Mouse (Mus musculus): ENCODE measurements around the gene Helq. TPM values are rescaled to one million over a fixed set of nuclear protein-coding genes. Genes with fewer than 3 reads are reported as not detected.

Gene Helq
- 20.6 and 24.3 TPM in 2 replicates for polyA plus RNA-seq (2015; fragmentation: Nextera tagmentation; extraction: Ambion mirVana)

DNA sequence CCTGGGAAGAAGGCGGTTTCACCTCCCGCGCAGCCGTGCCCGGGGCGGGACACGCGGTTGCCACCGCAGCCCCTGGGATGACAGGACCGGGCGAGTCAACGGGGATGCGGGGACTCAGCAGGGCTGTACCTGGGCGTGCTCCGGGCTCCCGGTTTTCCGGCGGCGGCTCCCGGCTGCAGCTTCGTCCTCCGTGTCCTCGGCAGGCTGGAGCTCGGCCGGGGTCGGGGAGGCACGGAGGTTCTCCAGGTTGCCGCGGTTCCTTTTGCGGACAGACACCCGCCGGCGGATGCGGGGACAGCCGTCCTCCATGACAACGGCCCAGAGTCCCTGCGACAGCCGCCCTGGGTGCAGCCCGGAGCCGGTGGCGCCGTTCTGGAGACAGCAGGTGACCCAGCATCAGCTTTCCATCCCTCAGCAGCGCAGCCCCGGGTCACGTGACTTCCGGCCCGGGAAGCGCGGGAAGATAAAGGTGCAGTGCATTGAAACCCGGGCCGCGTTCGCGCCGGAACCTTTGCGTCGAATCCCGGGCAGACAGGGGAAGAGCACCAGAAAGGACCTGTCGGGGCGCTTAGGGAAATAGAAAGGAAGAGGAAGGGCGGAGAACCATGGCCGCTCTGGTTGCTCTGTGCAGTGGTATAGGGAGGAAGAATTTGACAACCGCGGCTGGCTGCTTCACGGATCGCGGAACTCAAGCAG, at the start of gene Helq, which contains the start of gene Mrps18c:
Gene Helq (minus strand): TSS at position 434 of the 696 bp plus-strand sequence.
Gene Mrps18c (plus strand): TSS at position 463 of the 696 bp plus-strand sequence.
- peaks cover 23% of the 10 kb centered on the region for H3K36me3 ChIP-seq (ENCODE audit: control insufficient read depth, insufficient read depth, low read length)
- no peaks in the 10 kb centered on the region for H3K9me3 ChIP-seq (replicated peaks; ENCODE audit: control insufficient read depth, low read length, poor library complexity, severe bottlenecking)
- H3K4me1 ChIP-seq (ENCODE audit: control insufficient read depth, insufficient read depth, low read length) = peaks cover 14% of the 10 kb centered on the region
- H3K27me3 ChIP-seq (ENCODE audit: control insufficient read depth, insufficient read depth, low read depth, low read length) = no peaks in the 10 kb centered on the region
- ATAC-seq = peak; percentile 98
- H3K4me2 ChIP-seq (ENCODE audit: low read length) = peak within 1 kb of the TSS; percentile 89
- peak within 1 kb of the TSS; percentile 92 for H3K9ac ChIP-seq (ENCODE audit: low read depth, low read length)
- peak within 1 kb of the TSS; percentile 70 for H3K27ac ChIP-seq (ENCODE audit: low read length)
- H3K4me3 ChIP-seq (ENCODE audit: low read depth, low read length) = peak within 1 kb of the TSS; percentile 83
- under 1% methylated on average over 67 of the region's 67 CpGs for WGBS

DNA sequence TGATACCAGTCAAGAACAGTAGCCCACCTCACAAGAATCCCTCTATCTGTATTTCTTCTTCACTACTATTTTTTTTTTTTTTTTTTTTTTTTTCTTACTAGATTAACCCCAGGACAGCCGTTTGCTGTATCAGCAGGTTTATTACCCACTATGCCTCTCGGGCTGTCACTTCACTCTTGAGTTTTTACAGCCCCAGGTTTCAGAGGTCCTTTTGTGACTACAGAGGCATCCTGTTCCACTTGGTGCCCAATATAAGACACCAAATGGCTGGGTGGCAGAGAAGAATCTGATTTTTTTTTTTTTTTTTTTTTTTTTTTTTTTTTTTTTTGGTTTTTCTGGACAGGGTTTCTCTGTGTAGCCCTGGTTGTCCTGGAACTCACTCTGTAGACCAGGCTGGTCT, 48.7 kb upstream of the Helq start:
- WGBS = 5% methylated on average over 2 of the region's 2 CpGs
- H3K4me3 ChIP-seq (ENCODE audit: low read depth, low read length) = peak overlapping the region; percentile 54
- no peaks in the 10 kb centered on the region for H3K9me3 ChIP-seq (replicated peaks; ENCODE audit: control insufficient read depth, low read length, poor library complexity, severe bottlenecking)
- H3K27me3 ChIP-seq (ENCODE audit: control insufficient read depth, insufficient read depth, low read depth, low read length) = peaks cover 26% of the 10 kb centered on the region
- ATAC-seq = no peak
- H3K9ac ChIP-seq (ENCODE audit: low read depth, low read length) = peak overlapping the region; percentile 65; the same call in 1 of the 2 replicates
- no peak overlapping the region for H3K27ac ChIP-seq (ENCODE audit: low read length)
- no peaks in the 10 kb centered on the region for H3K36me3 ChIP-seq (ENCODE audit: control insufficient read depth, insufficient read depth, low read length)
- H3K4me2 ChIP-seq (ENCODE audit: low read length) = peak overlapping the region; percentile 100
- peaks cover 7% of the 10 kb centered on the region for H3K4me1 ChIP-seq (ENCODE audit: control insufficient read depth, insufficient read depth, low read length)

DNA sequence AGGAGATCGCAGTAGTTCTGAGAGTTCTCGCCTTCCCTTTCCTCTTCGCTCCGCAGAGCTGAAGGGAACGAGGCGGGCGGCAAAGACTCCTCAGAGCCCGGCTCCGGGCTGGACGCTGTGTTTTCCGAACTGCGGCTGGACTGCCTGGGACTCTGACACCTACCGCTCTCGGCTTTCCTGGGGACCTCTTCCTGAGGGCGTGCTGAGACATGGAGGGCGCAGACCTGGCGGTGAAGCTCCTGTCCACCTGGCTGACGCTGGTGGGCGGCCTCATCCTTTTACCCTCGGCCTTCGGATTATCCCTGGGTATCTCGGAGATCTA, 48.2 kb upstream of the Helq start:
- peaks cover 26% of the 10 kb centered on the region for H3K27me3 ChIP-seq (ENCODE audit: control insufficient read depth, insufficient read depth, low read depth, low read length)
- ATAC-seq = peak; percentile 54; the same call in 1 of the 2 replicates

DNA sequence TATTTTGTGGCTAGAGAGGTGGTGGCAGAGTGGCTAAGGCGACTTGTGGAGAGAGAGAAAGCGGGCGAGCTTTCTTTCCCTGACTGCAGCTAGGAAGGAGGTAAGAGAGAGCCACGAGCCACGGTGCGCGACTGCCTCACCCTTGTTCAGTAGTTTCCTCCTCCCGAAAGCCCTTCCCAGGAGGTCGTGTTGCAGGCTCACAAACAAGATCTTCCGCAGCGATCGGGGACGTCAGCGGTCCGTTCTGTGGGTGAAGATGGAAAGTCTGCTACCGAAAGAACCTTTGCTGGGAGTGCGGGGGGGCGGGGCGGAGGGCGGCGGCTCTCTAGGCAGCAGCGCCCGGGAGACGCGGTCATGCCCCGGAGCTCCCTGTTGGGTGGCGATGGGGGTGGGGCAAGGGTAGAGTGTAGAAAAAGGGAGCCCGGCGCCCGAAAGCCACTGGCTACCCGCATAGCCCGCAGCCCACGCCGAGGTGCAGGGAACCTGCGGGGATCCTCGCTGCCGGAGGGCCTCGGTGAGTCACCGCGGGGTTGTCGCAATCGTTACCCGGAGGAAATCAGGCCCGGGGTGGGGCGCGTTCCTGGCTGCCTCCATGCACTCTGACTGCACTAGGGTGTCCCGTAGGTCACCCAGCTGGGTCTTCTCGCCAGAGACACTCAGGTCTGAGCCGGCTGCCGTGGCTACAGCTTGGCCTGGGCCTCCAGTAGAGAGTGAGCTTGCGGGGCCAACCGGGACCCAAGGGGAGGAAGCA, 47.6 kb upstream of the Helq start:
- Histone ChIP-seq H3K27me3 (ENCODE audit: control insufficient read depth, insufficient read depth, low read depth, low read length) (peaks cover 26% of the 10 kb centered on the region), H3K9me3 (replicated peaks; ENCODE audit: control insufficient read depth, low read length, poor library complexity, severe bottlenecking) (peaks cover 2% of the 10 kb centered on the region; the same call in 1 of the 2 replicates), H3K27ac (ENCODE audit: low read length) (no peak overlapping the region), H3K36me3 (ENCODE audit: control insufficient read depth, insufficient read depth, low read length) (no peaks in the 10 kb centered on the region), H3K9ac (ENCODE audit: low read depth, low read length) (peak overlapping the region; percentile 65), H3K4me1 (ENCODE audit: control insufficient read depth, insufficient read depth, low read length) (peaks cover 7% of the 10 kb centered on the region), H3K4me3 (ENCODE audit: low read depth, low read length) (peak overlapping the region; percentile 54), H3K4me2 (ENCODE audit: low read length) (peak overlapping the region; percentile 100)
- peak; percentile 78 for ATAC-seq
- WGBS = under 1% methylated on average over 52 of the region's 52 CpGs

More for the DNA sequence above, 48.2 kb upstream of the Helq start:
- peak overlapping the region; percentile 54 for H3K4me3 ChIP-seq (ENCODE audit: low read depth, low read length)
- H3K27ac ChIP-seq (ENCODE audit: low read length) = no peak overlapping the region
- 0% methylated on average over 22 of the region's 22 CpGs for WGBS
- no peaks in the 10 kb centered on the region for H3K36me3 ChIP-seq (ENCODE audit: control insufficient read depth, insufficient read depth, low read length)
- peak overlapping the region; percentile 100 for H3K4me2 ChIP-seq (ENCODE audit: low read length)
- H3K4me1 ChIP-seq (ENCODE audit: control insufficient read depth, insufficient read depth, low read length) = peaks cover 7% of the 10 kb centered on the region
- H3K9me3 ChIP-seq (replicated peaks; ENCODE audit: control insufficient read depth, low read length, poor library complexity, severe bottlenecking) = peaks cover 2% of the 10 kb centered on the region; the same call in 1 of the 2 replicates
- H3K9ac ChIP-seq (ENCODE audit: low read depth, low read length) = peak overlapping the region; percentile 65

DNA sequence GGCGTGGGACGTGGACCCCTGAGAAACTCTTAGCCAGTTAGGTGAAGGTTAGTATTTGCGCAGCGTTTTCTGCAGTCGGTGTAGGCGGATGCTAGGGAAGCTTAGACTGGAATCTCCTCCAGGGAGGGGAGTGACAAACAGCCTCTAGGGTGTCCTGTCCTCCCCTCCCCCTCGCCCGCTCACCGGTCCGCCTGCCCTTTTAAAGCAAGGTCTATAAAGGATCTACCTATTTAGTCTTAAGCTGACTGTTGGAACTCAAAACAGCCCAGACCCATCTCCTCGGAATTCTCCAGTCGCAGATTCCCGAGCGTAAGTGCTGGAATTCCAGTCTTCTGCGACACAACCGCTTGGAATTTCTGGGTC, 47.1 kb upstream of the Helq start, which contains the start of gene Gpat3:
Gene Gpat3 (plus strand): TSS at position 229 of the 363 bp plus-strand sequence.
- H3K9me3 ChIP-seq (replicated peaks; ENCODE audit: control insufficient read depth, low read length, poor library complexity, severe bottlenecking) = peaks cover 2% of the 10 kb centered on the region; the same call in 1 of the 2 replicates
- under 1% methylated on average over 16 of the region's 16 CpGs for WGBS
- peaks cover 26% of the 10 kb centered on the region for H3K27me3 ChIP-seq (ENCODE audit: control insufficient read depth, insufficient read depth, low read depth, low read length)
- peak within 1 kb of the TSS; percentile 100 for H3K4me2 ChIP-seq (ENCODE audit: low read length)
- ATAC-seq = peak; percentile 39; the same call in 1 of the 2 replicates
- H3K9ac ChIP-seq (ENCODE audit: low read depth, low read length) = peak within 1 kb of the TSS; percentile 65
- no peak within 1 kb of the TSS for H3K27ac ChIP-seq (ENCODE audit: low read length)
- peaks cover 7% of the 10 kb centered on the region for H3K4me1 ChIP-seq (ENCODE audit: control insufficient read depth, insufficient read depth, low read length)
- no peaks in the 10 kb centered on the region for H3K36me3 ChIP-seq (ENCODE audit: control insufficient read depth, insufficient read depth, low read length)
- peak within 1 kb of the TSS; percentile 54 for H3K4me3 ChIP-seq (ENCODE audit: low read depth, low read length)

DNA sequence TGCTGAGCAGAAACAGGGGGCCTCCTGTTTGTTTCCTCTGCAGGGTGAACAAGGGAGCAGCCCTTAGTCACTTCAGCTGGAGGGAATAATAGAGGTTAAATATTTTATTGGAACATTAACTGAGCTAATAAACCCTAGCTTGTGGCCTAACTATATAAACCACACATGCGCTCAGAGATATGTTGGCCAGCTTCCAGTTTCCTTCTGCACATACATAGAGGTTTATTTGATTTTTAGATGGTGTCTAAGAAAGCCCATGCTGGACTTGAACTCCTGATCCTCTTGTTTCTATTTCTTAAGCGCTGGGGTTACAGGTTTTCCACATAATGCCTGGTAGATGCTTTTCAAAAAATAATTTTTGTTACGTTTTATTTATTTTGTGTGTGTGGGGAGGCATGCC, 46.1 kb upstream of the Helq start:
- 57% methylated on average over 3 of the region's 3 CpGs for WGBS
- peaks cover 26% of the 10 kb centered on the region for H3K27me3 ChIP-seq (ENCODE audit: control insufficient read depth, insufficient read depth, low read depth, low read length)
- H3K4me1 ChIP-seq (ENCODE audit: control insufficient read depth, insufficient read depth, low read length) = peaks cover 7% of the 10 kb centered on the region
- H3K27ac ChIP-seq (ENCODE audit: low read length) = no peak overlapping the region
- no peak for ATAC-seq
- H3K4me2 ChIP-seq (ENCODE audit: low read length) = no peak overlapping the region
- H3K4me3 ChIP-seq (ENCODE audit: low read depth, low read length) = no peak overlapping the region
- no peak overlapping the region for H3K9ac ChIP-seq (ENCODE audit: low read depth, low read length)
- no peaks in the 10 kb centered on the region for H3K36me3 ChIP-seq (ENCODE audit: control insufficient read depth, insufficient read depth, low read length)
- H3K9me3 ChIP-seq (replicated peaks; ENCODE audit: control insufficient read depth, low read length, poor library complexity, severe bottlenecking) = peaks cover 2% of the 10 kb centered on the region; the same call in 1 of the 2 replicates

DNA sequence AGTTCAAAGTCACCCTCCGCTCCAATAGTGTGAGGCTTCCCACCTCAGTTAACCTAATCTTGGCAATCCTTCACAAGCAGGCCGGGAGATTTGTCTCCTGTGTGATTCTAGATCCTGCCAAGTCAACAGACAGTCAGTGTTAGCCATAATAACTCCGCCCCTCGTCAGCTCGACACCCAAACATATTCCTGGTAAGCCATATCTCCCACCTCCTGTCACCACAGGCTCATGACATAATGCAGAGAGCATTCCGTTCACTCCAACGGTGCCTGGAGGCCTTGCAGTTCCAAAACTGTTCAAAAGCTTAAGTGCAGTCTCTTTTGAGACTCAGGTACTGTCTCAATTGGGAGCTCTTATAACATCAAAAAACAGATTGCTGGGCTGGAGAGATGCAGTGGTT, 39.5 kb upstream of the Helq start:
- Histone ChIP-seq H3K9me3 (replicated peaks; ENCODE audit: control insufficient read depth, low read length, poor library complexity, severe bottlenecking) (peaks cover 2% of the 10 kb centered on the region; the same call in 1 of the 2 replicates), H3K4me1 (ENCODE audit: control insufficient read depth, insufficient read depth, low read length) (no peaks in the 10 kb centered on the region), H3K36me3 (ENCODE audit: control insufficient read depth, insufficient read depth, low read length) (no peaks in the 10 kb centered on the region), H3K4me3 (ENCODE audit: low read depth, low read length) (no peak overlapping the region), H3K4me2 (ENCODE audit: low read length) (no peak overlapping the region), H3K27me3 (ENCODE audit: control insufficient read depth, insufficient read depth, low read depth, low read length) (no peaks in the 10 kb centered on the region), H3K9ac (ENCODE audit: low read depth, low read length) (no peak overlapping the region), H3K27ac (ENCODE audit: low read length) (no peak overlapping the region)
- no peak for ATAC-seq
- 93% methylated on average over 7 of the region's 7 CpGs for WGBS

DNA sequence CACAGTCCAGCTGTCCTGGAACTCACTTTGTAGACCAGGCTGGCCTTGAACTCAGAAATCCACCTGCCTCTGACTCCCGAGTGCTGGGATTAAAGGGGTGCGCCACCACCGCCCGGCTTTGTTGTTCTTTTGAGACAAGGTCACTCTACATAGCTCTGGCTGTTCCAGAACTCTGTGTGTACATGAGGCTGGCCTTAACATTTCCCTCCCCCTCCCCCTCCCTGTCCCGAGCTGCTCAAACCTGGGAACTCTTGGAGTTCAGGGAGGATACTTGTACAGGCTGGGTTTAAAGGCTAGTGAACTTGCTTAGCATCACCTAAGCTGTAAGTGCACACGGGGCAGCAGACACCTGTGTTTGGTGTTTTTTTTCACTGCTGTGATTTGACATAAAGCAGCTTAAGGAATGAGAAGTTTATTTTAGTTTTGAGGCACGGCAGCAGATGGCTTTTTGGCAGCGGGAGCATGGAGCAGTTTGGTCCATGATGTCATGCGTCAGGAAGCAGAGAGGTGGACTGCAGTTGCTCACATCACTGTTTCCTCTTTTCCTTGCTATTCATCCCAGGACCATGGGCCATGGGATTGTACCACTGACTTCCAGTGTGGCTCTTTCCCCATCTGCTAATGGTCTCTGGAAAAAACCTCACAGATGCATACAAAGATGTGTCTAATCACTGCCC, 37.6 kb upstream of the Helq start:
- no peaks in the 10 kb centered on the region for H3K36me3 ChIP-seq (ENCODE audit: control insufficient read depth, insufficient read depth, low read length)
- H3K27me3 ChIP-seq (ENCODE audit: control insufficient read depth, insufficient read depth, low read depth, low read length) = no peaks in the 10 kb centered on the region
- 80% methylated on average over 9 of the region's 9 CpGs for WGBS
- H3K27ac ChIP-seq (ENCODE audit: low read length) = no peak overlapping the region
- no peak overlapping the region for H3K4me2 ChIP-seq (ENCODE audit: low read length)
- H3K4me3 ChIP-seq (ENCODE audit: low read depth, low read length) = no peak overlapping the region
- H3K4me1 ChIP-seq (ENCODE audit: control insufficient read depth, insufficient read depth, low read length) = no peaks in the 10 kb centered on the region
- no peak for ATAC-seq
- H3K9ac ChIP-seq (ENCODE audit: low read depth, low read length) = no peak overlapping the region
- H3K9me3 ChIP-seq (replicated peaks; ENCODE audit: control insufficient read depth, low read length, poor library complexity, severe bottlenecking) = no peaks in the 10 kb centered on the region
